Mouse (Mus musculus): ENCODE measurements around the gene Ago3. TPM values are rescaled to one million over a fixed set of nuclear protein-coding genes. Genes with fewer than 3 reads are reported as not detected.

The Ago3 gene
- polyA plus RNA-seq, 1 experiment: 13.3 TPM

DNA sequence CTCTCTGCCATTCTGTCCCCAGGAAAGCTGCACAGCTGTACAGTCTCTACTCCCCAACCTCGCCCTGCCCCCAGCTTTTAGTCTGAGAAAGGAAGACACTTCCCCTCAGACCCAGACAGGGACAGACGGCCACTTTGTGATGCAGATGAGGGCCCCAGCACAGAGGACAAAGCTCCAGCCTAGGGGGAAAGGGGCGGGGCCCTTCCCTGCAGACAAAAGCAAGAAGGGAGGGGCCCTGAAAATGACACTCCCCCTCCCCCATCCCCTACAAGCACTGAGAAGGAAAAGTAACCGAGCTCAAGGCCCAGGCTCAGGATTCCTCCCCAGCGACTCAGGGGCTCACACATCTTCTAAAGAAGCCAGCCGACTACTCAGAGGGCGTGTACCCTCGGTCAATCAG, 36.5 kb upstream of the Ago3 start:
- no peak for TF ChIP-seq POLR2A (IDR thresholded peaks at IDR 0.05; ENCODE audit: borderline replicate concordance, insufficient read depth, low read length)
- no peak for TF ChIP-seq CTCF (IDR thresholded peaks at IDR 0.05; ENCODE audit: borderline replicate concordance, insufficient read depth, low read depth, low read length)
- H3K27me3 ChIP-seq (ENCODE audit: control insufficient read depth, insufficient read depth, low read length): no peaks in the 10 kb centered on the region
- H3K27ac ChIP-seq (ENCODE audit: insufficient read depth, low read length): no peak overlapping the region; the same call in 1 of the 2 replicates
- peak in 1 of 2 experiments; percentile 30 for DNase-seq
- H3K4me1 ChIP-seq (ENCODE audit: control insufficient read depth, insufficient read depth, low read length): no peaks in the 10 kb centered on the region
- no peak overlapping the region for H3K4me3 ChIP-seq (replicated peaks; ENCODE audit: insufficient read depth, low read depth, low read length)
- 45% methylated on average over 8 of the region's 8 CpGs for WGBS

DNA sequence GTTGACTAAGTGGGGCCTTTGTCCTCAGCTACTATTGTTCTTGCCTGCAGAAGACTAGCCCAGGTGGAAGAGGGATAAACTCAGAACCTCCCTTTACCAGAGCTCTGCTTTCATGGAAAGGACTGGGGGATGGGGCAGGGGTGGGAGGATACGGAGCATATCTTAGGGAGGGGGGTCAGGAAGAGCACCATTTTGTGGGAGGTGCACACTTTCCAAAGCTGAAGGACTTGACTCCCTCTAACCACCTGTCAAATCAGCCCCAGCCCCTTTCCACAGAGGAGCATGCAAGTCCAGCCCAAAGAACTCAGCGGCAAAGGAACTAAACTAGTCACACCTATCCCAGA, 35.5 kb upstream of the Ago3 start:
- WGBS: 43% methylated on average over 2 of the region's 2 CpGs
- no peak overlapping the region for H3K27ac ChIP-seq (ENCODE audit: insufficient read depth, low read length)
- DNase-seq: no peak
- no peaks in the 10 kb centered on the region for H3K4me1 ChIP-seq (ENCODE audit: control insufficient read depth, insufficient read depth, low read length)
- no peak for TF ChIP-seq CTCF (IDR thresholded peaks at IDR 0.05; ENCODE audit: borderline replicate concordance, insufficient read depth, low read depth, low read length)
- TF ChIP-seq POLR2A (IDR thresholded peaks at IDR 0.05; ENCODE audit: borderline replicate concordance, insufficient read depth, low read length): no peak
- no peak overlapping the region for H3K4me3 ChIP-seq (replicated peaks; ENCODE audit: insufficient read depth, low read depth, low read length)
- no peaks in the 10 kb centered on the region for H3K27me3 ChIP-seq (ENCODE audit: control insufficient read depth, insufficient read depth, low read length)

DNA sequence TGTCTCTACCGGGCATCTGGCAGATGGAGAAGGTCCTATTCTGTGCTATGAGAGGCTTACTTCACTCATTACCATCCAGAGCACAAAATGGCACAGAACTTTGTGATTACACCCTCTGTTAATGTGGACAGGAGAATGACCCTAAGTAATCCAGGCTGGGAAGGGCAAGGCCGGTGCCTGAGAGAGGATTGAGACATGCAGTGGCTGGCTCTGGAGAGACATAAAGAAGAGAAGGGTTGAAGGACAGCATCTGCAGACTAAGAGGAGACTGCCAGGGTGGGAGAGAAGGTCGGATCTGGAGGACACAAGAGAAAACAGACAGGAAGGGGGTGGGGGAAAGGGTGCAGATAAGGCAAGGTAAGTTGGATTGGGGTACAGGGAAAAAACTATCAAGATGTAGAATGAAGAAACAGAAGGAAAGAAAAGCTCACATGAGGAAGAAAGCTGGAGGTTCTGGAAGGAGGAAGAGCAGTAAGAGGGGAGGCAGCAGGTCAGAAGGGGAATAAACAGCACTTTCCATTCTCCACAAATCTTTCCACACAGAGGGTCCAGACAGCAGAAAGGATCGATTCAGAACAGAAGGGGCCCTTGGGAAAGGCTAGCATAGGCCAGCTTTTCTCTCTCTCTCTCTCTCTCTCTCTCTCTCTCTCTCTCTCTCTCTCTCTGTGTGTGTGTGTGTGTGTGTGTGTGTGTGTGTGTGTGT, 35.0 kb upstream of the Ago3 start:
- TF ChIP-seq CTCF (IDR thresholded peaks at IDR 0.05; ENCODE audit: borderline replicate concordance, insufficient read depth, low read depth, low read length): no peak
- TF ChIP-seq POLR2A (IDR thresholded peaks at IDR 0.05; ENCODE audit: borderline replicate concordance, insufficient read depth, low read length): no peak
- 32% methylated on average over 4 of the region's 4 CpGs for WGBS
- no peak for DNase-seq
- Histone ChIP-seq H3K27ac (ENCODE audit: insufficient read depth, low read length) (no peak overlapping the region), H3K4me3 (replicated peaks; ENCODE audit: insufficient read depth, low read depth, low read length) (no peak overlapping the region), H3K27me3 (ENCODE audit: control insufficient read depth, insufficient read depth, low read length) (no peaks in the 10 kb centered on the region), H3K4me1 (ENCODE audit: control insufficient read depth, insufficient read depth, low read length) (no peaks in the 10 kb centered on the region)

DNA sequence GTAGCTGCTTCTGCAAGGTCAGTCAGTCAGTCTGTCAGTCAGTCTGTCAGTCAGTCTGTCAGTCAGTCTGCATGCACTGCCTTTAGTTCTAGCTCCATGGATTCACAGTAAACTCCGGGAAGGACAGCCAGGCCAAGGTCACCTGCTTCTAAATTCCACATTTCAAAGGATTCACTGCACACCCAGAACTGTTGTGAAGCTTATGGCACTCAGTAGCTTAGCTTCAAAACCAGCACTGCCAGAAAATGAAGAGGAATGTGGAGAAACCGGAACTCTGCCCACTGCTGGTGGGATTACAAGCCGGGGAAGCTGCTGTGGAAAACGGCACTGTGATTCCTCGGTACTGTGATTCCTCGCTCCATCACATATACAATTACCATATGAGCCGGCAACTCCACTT, 26.1 kb upstream of the Ago3 start:
- Histone ChIP-seq H3K4me3 (replicated peaks; ENCODE audit: insufficient read depth, low read depth, low read length) (no peak overlapping the region), H3K27me3 (ENCODE audit: control insufficient read depth, insufficient read depth, low read length) (no peaks in the 10 kb centered on the region), H3K4me1 (ENCODE audit: control insufficient read depth, insufficient read depth, low read length) (no peaks in the 10 kb centered on the region), H3K27ac (ENCODE audit: insufficient read depth, low read length) (no peak overlapping the region)
- DNase-seq: no peak
- whole genome bisulfite sequencing: 79% methylated on average over 7 of the region's 7 CpGs
- TF ChIP-seq POLR2A (IDR thresholded peaks at IDR 0.05; ENCODE audit: borderline replicate concordance, insufficient read depth, low read length): no peak
- TF ChIP-seq CTCF (IDR thresholded peaks at IDR 0.05; ENCODE audit: borderline replicate concordance, insufficient read depth, low read depth, low read length): no peak

DNA sequence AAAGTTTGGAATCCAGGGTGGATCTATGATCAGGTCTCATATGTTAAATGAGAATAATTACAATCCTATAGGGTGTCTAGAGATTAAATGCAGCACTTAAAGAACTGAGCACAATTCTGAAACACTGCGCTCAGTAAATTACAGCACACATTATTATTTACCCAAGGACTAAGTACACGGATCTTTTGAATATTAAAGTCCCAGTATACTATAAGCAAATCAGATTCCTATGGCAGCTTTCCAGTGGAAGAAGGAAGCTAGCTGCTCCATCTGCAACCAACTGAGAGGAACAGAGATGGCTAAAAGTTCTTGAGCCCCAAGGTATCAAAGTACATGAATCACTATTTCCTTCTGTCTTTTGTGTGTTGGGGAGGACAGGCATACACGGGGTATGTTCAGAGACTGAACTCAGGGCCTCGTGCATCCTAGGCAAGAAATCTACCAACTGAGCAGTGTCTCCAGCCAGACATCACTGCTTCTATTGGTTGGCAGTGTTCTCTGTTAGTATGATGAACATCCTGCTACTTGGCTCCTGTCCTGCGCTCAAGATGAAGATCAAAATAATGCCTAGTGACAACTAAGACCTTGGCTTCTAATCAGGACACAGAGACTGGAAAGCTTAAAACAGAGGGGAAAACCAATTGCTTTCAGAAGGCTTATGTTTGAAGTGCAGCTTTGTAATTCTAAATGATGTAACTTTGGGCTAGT, 25.3 kb upstream of the Ago3 start:
- 31% methylated on average over 5 of the region's 5 CpGs for WGBS
- Histone ChIP-seq H3K27ac (ENCODE audit: insufficient read depth, low read length) (no peak overlapping the region), H3K4me3 (replicated peaks; ENCODE audit: insufficient read depth, low read depth, low read length) (no peak overlapping the region), H3K27me3 (ENCODE audit: control insufficient read depth, insufficient read depth, low read length) (no peaks in the 10 kb centered on the region), H3K4me1 (ENCODE audit: control insufficient read depth, insufficient read depth, low read length) (no peaks in the 10 kb centered on the region)
- no peak for TF ChIP-seq CTCF (IDR thresholded peaks at IDR 0.05; ENCODE audit: borderline replicate concordance, insufficient read depth, low read depth, low read length)
- no peak for TF ChIP-seq POLR2A (IDR thresholded peaks at IDR 0.05; ENCODE audit: borderline replicate concordance, insufficient read depth, low read length)
- DNase-seq: no peak

DNA sequence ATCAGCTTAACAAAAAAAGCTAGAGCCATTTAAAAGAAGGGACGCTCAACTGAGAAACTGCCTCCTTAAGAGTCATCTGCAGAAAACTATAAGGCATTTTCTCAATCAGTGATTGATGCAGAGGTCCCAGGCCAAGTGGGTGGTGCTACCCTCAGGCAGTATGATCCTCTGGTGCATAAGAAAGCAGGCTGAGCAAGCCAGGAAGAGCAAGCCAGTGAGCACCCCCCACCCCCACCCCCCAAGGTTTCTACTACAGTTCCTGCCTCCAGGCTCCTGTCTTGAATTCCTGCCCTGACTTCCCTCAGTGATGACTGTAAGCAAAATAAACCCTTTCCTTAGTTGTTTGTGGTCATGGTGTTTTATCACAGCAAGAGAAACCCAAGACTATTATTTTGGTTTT, 20.9 kb upstream of the Ago3 start:
- DNase-seq: no peak
- Histone ChIP-seq H3K27me3 (ENCODE audit: control insufficient read depth, insufficient read depth, low read length) (no peaks in the 10 kb centered on the region), H3K4me3 (replicated peaks; ENCODE audit: insufficient read depth, low read depth, low read length) (no peak overlapping the region), H3K4me1 (ENCODE audit: control insufficient read depth, insufficient read depth, low read length) (0 out of 2 replicates have a peak, but pooled peaks cover 3% of the 10 kb centered on the region), H3K27ac (ENCODE audit: insufficient read depth, low read length) (no peak overlapping the region)
- TF ChIP-seq POLR2A (IDR thresholded peaks at IDR 0.05; ENCODE audit: borderline replicate concordance, insufficient read depth, low read length) (no peak), CTCF (IDR thresholded peaks at IDR 0.05; ENCODE audit: borderline replicate concordance, insufficient read depth, low read depth, low read length) (no peak)
- WGBS: 95% methylated on average over 1 of the region's 1 CpGs

DNA sequence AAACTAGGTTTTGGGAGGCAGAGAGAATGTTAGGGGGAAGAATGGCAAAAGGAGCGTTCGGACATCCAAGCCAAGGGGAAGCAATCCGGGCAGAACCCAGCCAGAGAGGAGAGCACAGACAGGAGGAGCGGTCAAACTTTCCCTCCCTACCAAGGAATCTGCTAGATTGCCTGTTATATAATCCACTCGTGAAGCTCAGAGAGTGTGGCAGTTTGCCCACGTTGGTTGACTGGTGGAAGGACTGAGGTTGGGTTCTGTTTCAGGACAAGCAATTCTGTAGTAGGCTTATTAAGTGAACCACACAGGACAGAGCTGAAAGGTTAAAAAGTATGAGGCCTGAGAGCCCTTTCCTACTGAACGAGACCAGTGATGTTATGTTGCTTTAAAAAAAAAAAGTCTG, 17.8 kb upstream of the Ago3 start:
- TF ChIP-seq POLR2A (IDR thresholded peaks at IDR 0.05; ENCODE audit: borderline replicate concordance, insufficient read depth, low read length) (no peak), CTCF (IDR thresholded peaks at IDR 0.05; ENCODE audit: borderline replicate concordance, insufficient read depth, low read depth, low read length) (no peak)
- Histone ChIP-seq H3K4me1 (ENCODE audit: control insufficient read depth, insufficient read depth, low read length) (0 out of 2 replicates have a peak, but pooled peaks cover 3% of the 10 kb centered on the region), H3K27ac (ENCODE audit: insufficient read depth, low read length) (no peak overlapping the region), H3K4me3 (replicated peaks; ENCODE audit: insufficient read depth, low read depth, low read length) (no peak overlapping the region), H3K27me3 (ENCODE audit: control insufficient read depth, insufficient read depth, low read length) (no peaks in the 10 kb centered on the region)
- WGBS: 72% methylated on average over 7 of the region's 7 CpGs
- DNase-seq: no peak

DNA sequence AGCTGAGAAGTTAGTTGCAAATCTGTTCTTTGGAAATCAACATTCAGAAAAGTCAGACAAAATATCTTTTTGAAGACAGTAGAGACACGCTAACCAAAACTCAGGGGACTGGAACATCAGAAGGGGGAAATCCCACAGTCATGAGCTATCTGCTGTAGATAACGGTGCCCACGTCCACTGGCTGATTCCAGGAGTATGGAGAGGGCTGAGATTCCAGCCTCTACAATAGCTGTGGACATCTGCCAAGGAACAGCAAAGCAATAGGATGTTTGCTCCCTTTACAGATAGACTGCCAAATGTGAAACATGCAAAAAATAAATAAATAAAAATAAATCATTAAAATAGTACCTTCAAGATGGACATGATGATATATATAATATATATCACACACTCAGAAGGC, 15.2 kb upstream of the Ago3 start:
- no peak for DNase-seq

More for the DNA sequence above, 15.2 kb upstream of the Ago3 start:
- WGBS: 85% methylated on average over 3 of the region's 3 CpGs
- Histone ChIP-seq H3K27me3 (ENCODE audit: control insufficient read depth, insufficient read depth, low read length) (no peaks in the 10 kb centered on the region), H3K27ac (ENCODE audit: insufficient read depth, low read length) (no peak overlapping the region), H3K4me3 (replicated peaks; ENCODE audit: insufficient read depth, low read depth, low read length) (no peak overlapping the region), H3K4me1 (ENCODE audit: control insufficient read depth, insufficient read depth, low read length) (0 out of 2 replicates have a peak, but pooled peaks cover 3% of the 10 kb centered on the region)
- no peak for TF ChIP-seq CTCF (IDR thresholded peaks at IDR 0.05; ENCODE audit: borderline replicate concordance, insufficient read depth, low read depth, low read length)
- no peak for TF ChIP-seq POLR2A (IDR thresholded peaks at IDR 0.05; ENCODE audit: borderline replicate concordance, insufficient read depth, low read length)
